Comparison of ENCODE assay signal across 11 mouse cellular contexts in the genomic region with DNA sequence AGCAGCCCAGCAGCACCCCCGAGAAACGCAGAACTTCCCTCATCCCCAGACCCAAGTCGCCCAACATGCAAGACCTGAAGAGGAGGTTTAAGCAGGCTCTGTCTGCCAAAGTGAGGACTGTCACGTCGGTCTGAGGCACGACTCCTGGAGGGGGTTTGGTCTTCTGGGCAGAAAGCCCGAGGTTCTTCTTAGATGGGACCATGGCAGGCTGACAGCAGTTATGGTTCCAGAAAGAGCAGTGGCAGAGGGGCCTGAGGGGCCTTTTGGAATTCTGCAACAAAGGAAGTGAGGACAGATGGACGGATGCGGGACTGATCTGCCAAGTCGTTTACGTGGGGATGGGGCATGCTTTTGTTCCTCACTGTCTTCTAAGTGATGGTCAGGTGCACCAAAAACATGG. TPM values are rescaled to one million over a fixed set of nuclear protein-coding genes. Genes with fewer than 3 reads are reported as not detected.
DNase-seq lines count a peak whose midpoint lies in the region; ATAC-seq and TF ChIP-seq lines count a peak whose summit lies in the region.
"Had no signal": no experiment of that assay in that cellular context is flagged by ENCODE, and none has a peak within 500 bp of the region (broad histone marks: within the 10 kb centered on the region; RNA-seq: fewer than 3 reads in every experiment).

No protein-coding gene starts in this region.

- intact Hi-C loops in heart, adult 2 months (cut with DNase I): loop anchor here (5.0 kb wide), 3 partner anchors 51 to 79 kb away; no protein-coding TSS in a partner anchor

- no peak for ATAC-seq in lung, embryonic 15.5 days (ENCODE audit: borderline replicate concordance, extremely low read depth, low FRiP score, low TSS enrichment)
- ATAC-seq in hindbrain, embryonic 14.5 days (ENCODE audit: low FRiP score): no peak

- no peak for TF ChIP-seq CTCF in heart, adult 2 months (IDR thresholded peaks at IDR 0.05)
- TF ChIP-seq CTCF in olfactory bulb, adult 2 months (IDR thresholded peaks at IDR 0.05; ENCODE audit: insufficient read depth, low read depth, low read length): no peak

- no peaks in the 10 kb centered on the region for H3K79me2 ChIP-seq in heart, adult 2 months (replicated peaks; ENCODE audit: control insufficient read depth, insufficient read depth, low read length)

- WGBS in heart, adult 2 months: 58% methylated on average over 11 of the region's 11 CpGs
- 45% methylated on average over 11 of the region's 11 CpGs for WGBS in lung, embryonic 15.5 days
- WGBS in hindbrain, embryonic 14.5 days: 68% methylated on average over 11 of the region's 11 CpGs
- WGBS in olfactory bulb, adult 2 months: 40% methylated on average over 11 of the region's 11 CpGs

- no peak overlapping the region for H3K9ac ChIP-seq in heart, adult 2 months (ENCODE audit: low read depth, low read length)
- peak overlapping the region; percentile 30; the same call in 1 of the 2 replicates for H3K9ac ChIP-seq in lung, embryonic 15.5 days
- no peak overlapping the region for H3K9ac ChIP-seq in hindbrain, embryonic 14.5 days
- H3K9ac ChIP-seq: liver, embryonic 15.5 days had no signal

- no peak overlapping the region; the same call in 1 of the 2 replicates for H3K4me3 ChIP-seq in heart, adult 2 months
- H3K4me3 ChIP-seq in lung, embryonic 15.5 days: peak overlapping the region; percentile 97
- no peak overlapping the region for H3K4me3 ChIP-seq in hindbrain, embryonic 14.5 days (replicated peaks; ENCODE audit: low read length)
- H3K4me3 ChIP-seq in olfactory bulb, adult 2 months (ENCODE audit: insufficient read depth, low read depth, low read length): peak overlapping the region; percentile 49
- H3K4me3 ChIP-seq: liver, embryonic 15.5 days had no signal

- DNase-seq in heart, adult 2 months: no peak
- no peak for DNase-seq in heart, postnatal 4 days
- DNase-seq in lung, postnatal 14 days: no peak
- DNase-seq in hindbrain, embryonic 14.5 days (ENCODE audit: low spot score): no peak
- no peak for DNase-seq in ovary, postnatal 14 days (ENCODE audit: low spot score)
- no peak for DNase-seq in T-cell, adult 2 months (ENCODE audit: low spot score)
- DNase-seq: gastrocnemius, postnatal 36 days; thymus, postnatal 36 days had no signal

- peaks cover 10% of the 10 kb centered on the region for H3K36me3 ChIP-seq in heart, adult 2 months (ENCODE audit: control insufficient read depth, insufficient read depth, low read length)
- H3K36me3 ChIP-seq in lung, embryonic 15.5 days: peaks cover 29% of the 10 kb centered on the region; the same call in 1 of the 2 replicates
- no peaks in the 10 kb centered on the region for H3K36me3 ChIP-seq in hindbrain, embryonic 14.5 days (replicated peaks; ENCODE audit: control insufficient read depth, insufficient read depth)

- peak overlapping the region; percentile 97 for H3K4me2 ChIP-seq in lung, embryonic 15.5 days
- H3K4me2 ChIP-seq in hindbrain, embryonic 14.5 days (replicated peaks): peak overlapping the region; percentile 18; the same call in 1 of the 2 replicates
- H3K4me2 ChIP-seq: liver, embryonic 15.5 days had no signal

- peaks cover 10% of the 10 kb centered on the region for H3K4me1 ChIP-seq in heart, adult 2 months (ENCODE audit: control insufficient read depth, insufficient read depth, low read length)
- H3K4me1 ChIP-seq in lung, embryonic 15.5 days: peaks cover 53% of the 10 kb centered on the region
- H3K4me1 ChIP-seq in hindbrain, embryonic 14.5 days (replicated peaks; ENCODE audit: control insufficient read depth, insufficient read depth, low read length): peaks cover 23% of the 10 kb centered on the region; the same call in 1 of the 2 replicates
- H3K4me1 ChIP-seq in olfactory bulb, adult 2 months (ENCODE audit: control insufficient read depth, insufficient read depth, low read length): peaks cover 42% of the 10 kb centered on the region

- no peak for TF ChIP-seq POLR2A in heart, adult 2 months (IDR thresholded peaks at IDR 0.05; ENCODE audit: insufficient read depth, low read depth, low read length)
- TF ChIP-seq POLR2A in olfactory bulb, adult 2 months (IDR thresholded peaks at IDR 0.05; ENCODE audit: insufficient read depth, low read depth, low read length): no peak

- peak overlapping the region; percentile 96 for H3K27ac ChIP-seq in heart, adult 2 months
- peak overlapping the region; percentile 92 for H3K27ac ChIP-seq in lung, embryonic 15.5 days
- H3K27ac ChIP-seq in hindbrain, embryonic 14.5 days: no peak overlapping the region
- H3K27ac ChIP-seq in olfactory bulb, adult 2 months (ENCODE audit: insufficient read depth, low read depth, low read length): peak overlapping the region; percentile 56
- H3K27ac ChIP-seq: liver, embryonic 15.5 days had no signal

- no peak for TF ChIP-seq EP300 in heart, adult 2 months (IDR thresholded peaks at IDR 0.05; ENCODE audit: insufficient read depth, low read depth, low read length)

- no peaks in the 10 kb centered on the region for H3K27me3 ChIP-seq in heart, adult 2 months (ENCODE audit: control insufficient read depth, insufficient read depth, low read length)
- no peaks in the 10 kb centered on the region for H3K27me3 ChIP-seq in lung, embryonic 15.5 days
- H3K27me3 ChIP-seq in hindbrain, embryonic 14.5 days (ENCODE audit: control insufficient read depth, insufficient read depth, low read length): no peaks in the 10 kb centered on the region; the same call in 1 of the 2 replicates

- no peaks in the 10 kb centered on the region for H3K9me3 ChIP-seq in lung, embryonic 15.5 days
- no peaks in the 10 kb centered on the region for H3K9me3 ChIP-seq in hindbrain, embryonic 14.5 days (ENCODE audit: control insufficient read depth, low read length)
- H3K9me3 ChIP-seq: liver, embryonic 15.5 days had no signal

RNA-seq across cellular contexts. Expression of a gene that starts 3.4 kb away (rescaled TPM):
- 10 to 100 TPM; 27.8 to 28.9 TPM for total RNA-seq in heart, adult 2 months (2021)
- polyA plus RNA-seq in heart, adult 2 months (2012; rRNA removed): 31.3 and 44.4 TPM in 2 replicates
- total RNA-seq in heart, postnatal 4 days (2021): 10 to 100 TPM; 71.9 to 73.4 TPM
- 150 and 154 TPM in 2 replicates for polyA plus RNA-seq in lung, embryonic 15.5 days (2015; fragmentation: Nextera tagmentation; extraction: Ambion mirVana)
- 15.4 and 16.5 TPM in 2 replicates for polyA plus RNA-seq in hindbrain, embryonic 14.5 days (2014; fragmentation: Nextera tagmentation; extraction: Ambion mirVana)
- not detected in 2 replicates for polyA plus RNA-seq in olfactory bulb, adult 2 months (2012; ENCODE audit: insufficient read depth, insufficient read length, low replicate concordance, missing spikeins)

Comparison
In these comparisons a context has a peak if more than half of its experiments do, and no peak if none do; other contexts are left out.
1. H3K4me3 ChIP-seq: peak in lung, embryonic 15.5 days (single experiment) and olfactory bulb, adult 2 months (single experiment); none in heart, adult 2 months (single experiment) and hindbrain, embryonic 14.5 days (single experiment).